Mouse (Mus musculus) heart, embryonic 12.5 days (tissue): ENCODE results near the gene Cdc40. TPM values are rescaled to one million over a fixed set of nuclear protein-coding genes. Genes with fewer than 3 reads are reported as not detected.

Experiments used
- polyA plus RNA-seq: library from polyadenylated mRNA; unstranded; fragments of >200 nt; fragmentation: Nextera tagmentation; extraction: Ambion mirVana; gene quantifications from 2 replicates; pipeline ENCODE4 v1.2.1, GENCODE M21; 2016

Gene Cdc40
- polyA plus RNA-seq, 1 experiment from 2014 or later, result 25.7 TPM

Other genes starting within 250 kb of the Cdc40 start
- 2.5 and 3.0 TPM in 2 replicates for gene Mettl24, start 200.0 kb downstream of the Cdc40 start, polyA plus RNA-seq
- 17.1 and 19.6 TPM in 2 replicates for gene Wasf1, start 164 bp upstream of the Cdc40 start, polyA plus RNA-seq
- gene Gpr6, start 189.0 kb upstream of the Cdc40 start, polyA plus RNA-seq, result not detected in 2 replicates